Mouse (Mus musculus) layer of hippocampus, postnatal 36 days (tissue): ENCODE measurements around the gene Art4. TPM values are rescaled to one million over a fixed set of nuclear protein-coding genes. Genes with fewer than 3 reads are reported as not detected.

Source experiments
- microRNA-seq, 2 experiments: library from miRNA; unstranded; fragments of <30 nt; microRNA quantifications; one replicate each; pipeline ENCODE4 v1.2.0; 2021
- total RNA-seq, 2 experiments: library from RNA; stranded (reverse); gene quantifications; 2 replicates each; pipeline ENCODE4 v1.2.3; 2021

Art4 gene
- total RNA-seq, 2 experiments from 2014 or later = not detected

Small RNA genes within 50 kb of the gene (microRNA-seq; reads per million reads assigned to microRNA genes)
- gene Gm44364 = 0 reads per million in 2 experiments

Other genes starting within 250 kb of the Art4 start
- under 1 TPM; 0.17 to 0.25 TPM for gene Plbd1, start 195.8 kb downstream of the Art4 start, total RNA-seq
- gene Gucy2c, start 76.0 kb downstream of the Art4 start, total RNA-seq = under 1 TPM; 0.48 to 0.60 TPM
- 10 to 100 TPM; 10.4 to 11.5 TPM for gene Hist4h4, start 53.3 kb downstream of the Art4 start, total RNA-seq
- gene H2afj, start 49.5 kb downstream of the Art4 start, total RNA-seq = 10 to 100 TPM; 74.5 to 81.9 TPM
- 1 to 10 TPM; 4.2 to 6.0 TPM for gene BC049715, start 30.1 kb downstream of the Art4 start, total RNA-seq
- gene Wbp11, start 29.5 kb downstream of the Art4 start, total RNA-seq = 100 to 1,000 TPM; 119 to 130 TPM
- 10 to 100 TPM in 1 of 2 experiments, 1 to 10 TPM in 1; 7.1 to 10.1 TPM for gene Smco3, start 22.3 kb downstream of the Art4 start, total RNA-seq
- 10 to 100 TPM; 16.1 to 37.1 TPM for gene Mgp, start 18.1 kb upstream of the Art4 start, total RNA-seq
- 1 to 10 TPM in 1 of 2 experiments, under 1 TPM in 1; 0.80 to 1.1 TPM for gene Erp27, start 64.4 kb upstream of the Art4 start, total RNA-seq
- 1 to 10 TPM; 1.5 TPM for gene Pde6h, start 66.1 kb upstream of the Art4 start, total RNA-seq
- gene Arhgdib, start 84.2 kb upstream of the Art4 start, total RNA-seq = 10 to 100 TPM in 1 of 2 experiments, 1 to 10 TPM in 1; 8.9 to 10.2 TPM